Mouse (Mus musculus) gastrocnemius, postnatal 25 days (tissue): Measurements from ENCODE around the gene Abcb10. TPM values are rescaled to one million over a fixed set of nuclear protein-coding genes. Genes with fewer than 3 reads are reported as not detected.
"Not testable (repeated sequence)": the region's sequence is repeated elsewhere in the genome, so short reads cannot be mapped to it uniquely, and the experiment has no call there.

Experiments
- DNase-seq: peaks from one replicate; pipeline ENCODE4 v3.0.0; 2022
- long read RNA-seq, 2 experiments: library from polyadenylated mRNA; stranded (forward); transcript quantifications; one replicate each; pipeline ENCODE4 v2.0.0; 2021
- total RNA-seq, 2 experiments: library from RNA; stranded (reverse); gene quantifications; 1 replicate in 1 of 2; 2 replicates in 1 of 2; pipeline ENCODE4 v1.2.3; 2021

Abcb10 gene
- 10 to 100 TPM; 13.5 to 14.4 TPM for total RNA-seq
- long read RNA-seq, experiment 1, full-length matches to known transcripts, result 4 of 59 reads
- long read RNA-seq, experiment 1, partial matches to known transcripts, result 1 of 59 reads
- long read RNA-seq, experiment 1, other reads (novel, unspliced or antisense), result 54 of 59 reads
- long read RNA-seq, experiment 2, full-length matches to known transcripts, result 8 of 44 reads
- long read RNA-seq, experiment 2, partial matches to known transcripts, result 32 of 44 reads
- long read RNA-seq, experiment 2, other reads (novel, unspliced or antisense), result 4 of 44 reads

- DNase-seq, result peak; percentile 94
These were observed at the start of gene Abcb10 for GRCm38 (mm10) chr8:123982826-123983400. Gene Abcb10 (minus strand): TSS chr8:123983122.

DNA sequence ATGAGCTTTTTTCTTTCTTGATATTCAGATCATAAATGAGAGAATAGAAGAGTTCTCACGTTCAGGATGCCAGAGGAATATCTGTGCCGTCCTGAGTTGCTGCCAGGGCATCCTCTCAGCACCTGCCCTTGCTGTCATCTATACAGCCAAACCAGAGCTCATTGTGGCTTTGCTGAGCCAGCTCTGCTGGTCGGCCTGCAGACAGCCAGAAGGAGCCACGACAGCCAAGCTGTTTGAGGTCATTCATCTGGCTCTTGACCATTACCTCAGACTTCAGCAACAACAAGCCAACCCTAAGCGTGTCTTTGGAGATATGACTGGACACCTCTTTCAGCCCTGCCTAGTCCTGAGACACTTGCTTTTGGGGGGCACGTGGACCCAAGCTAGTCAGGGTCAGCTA is 44.9 kb upstream of the Abcb10 start:
- peak; percentile 22 for DNase-seq

DNA sequence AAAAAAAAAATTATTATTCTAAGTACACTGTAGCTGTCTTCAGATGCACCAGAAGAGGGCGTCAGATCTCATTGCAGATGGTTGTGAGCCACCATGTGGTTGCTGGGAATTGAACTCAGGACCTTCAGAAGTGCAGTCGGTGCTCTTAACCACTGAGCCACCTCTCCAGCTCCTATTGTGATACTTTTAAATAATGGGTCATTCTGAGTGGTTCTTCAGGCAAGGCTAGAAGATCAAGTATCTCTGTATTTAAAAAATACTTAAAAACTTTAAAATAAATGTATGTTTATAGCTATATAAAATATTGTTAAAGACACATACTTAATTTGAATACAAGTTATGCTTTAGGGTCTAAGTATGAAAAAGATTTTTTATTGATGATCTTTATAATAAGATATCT is 43.3 kb upstream of the Abcb10 start:
- not testable (repeated sequence) for DNase-seq

- DNase-seq, result peak; percentile 95
These were observed 38.6 kb upstream of the Abcb10 start, which contains the start of the genes Taf5l and Urb2 for GRCm38 (mm10) chr8:124021237-124022227. Gene Taf5l (minus strand): TSS chr8:124021397. Gene Urb2 (plus strand): TSS chr8:124021508.

DNA sequence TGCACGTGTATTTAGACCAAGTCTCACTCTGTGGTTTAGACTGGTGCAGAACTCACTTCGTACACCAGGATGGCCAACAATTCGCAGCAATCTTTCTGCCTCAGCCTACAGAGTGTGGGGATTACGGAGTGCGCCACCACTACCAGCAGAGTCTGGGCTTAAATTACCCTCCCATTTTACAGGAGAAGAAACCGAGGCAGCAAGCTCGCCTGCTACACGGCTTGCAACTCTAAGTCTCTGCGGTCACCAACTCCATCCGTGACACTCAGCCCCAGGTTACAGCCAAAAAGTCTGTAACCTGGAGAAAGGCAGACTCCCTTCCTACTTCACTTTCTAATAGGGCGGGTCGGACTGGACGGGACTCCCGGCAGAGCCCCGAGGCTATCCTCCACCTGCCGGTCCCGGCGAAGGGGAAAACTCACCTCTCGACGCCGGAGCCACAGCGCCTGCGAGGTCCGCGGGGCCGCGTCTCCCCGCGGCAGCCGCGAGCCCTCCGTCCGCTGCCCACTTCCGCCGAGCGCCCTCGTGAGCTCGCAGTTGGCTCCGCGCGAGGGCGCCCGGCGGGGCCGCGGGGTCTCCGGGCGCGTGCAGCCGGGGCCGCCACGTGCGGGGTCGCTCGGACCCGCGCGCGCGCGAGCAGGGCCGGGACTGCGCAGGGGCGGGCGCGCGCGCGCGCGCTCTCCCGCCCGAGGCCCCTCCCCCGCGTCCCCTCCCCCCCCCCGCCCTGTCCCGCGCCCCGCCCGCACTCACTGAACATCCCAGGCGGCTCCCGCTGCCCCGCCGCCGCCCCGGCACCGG is 37.7 kb upstream of the Abcb10 start:
- DNase-seq, result no peak

DNA sequence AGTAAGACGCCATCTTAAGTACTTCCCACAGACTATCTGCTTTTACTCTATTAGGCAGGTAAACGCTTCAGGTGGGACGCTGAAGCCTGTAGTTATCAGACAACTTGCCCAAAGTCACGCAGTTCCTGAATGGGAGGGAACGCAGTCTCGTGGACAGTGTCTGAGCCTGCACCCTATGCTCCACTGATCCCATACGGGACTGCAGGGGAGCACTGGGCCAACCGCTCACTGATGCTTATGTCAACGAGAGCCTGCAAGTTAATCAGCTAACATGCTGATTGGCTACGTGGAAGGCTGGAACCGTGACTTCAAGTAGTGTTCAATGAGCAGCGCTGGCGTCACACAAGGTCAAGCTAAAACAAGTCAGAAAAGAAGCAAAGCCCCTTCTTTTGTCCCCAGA is 36.9 kb upstream of the Abcb10 start:
- no peak for DNase-seq

DNA sequence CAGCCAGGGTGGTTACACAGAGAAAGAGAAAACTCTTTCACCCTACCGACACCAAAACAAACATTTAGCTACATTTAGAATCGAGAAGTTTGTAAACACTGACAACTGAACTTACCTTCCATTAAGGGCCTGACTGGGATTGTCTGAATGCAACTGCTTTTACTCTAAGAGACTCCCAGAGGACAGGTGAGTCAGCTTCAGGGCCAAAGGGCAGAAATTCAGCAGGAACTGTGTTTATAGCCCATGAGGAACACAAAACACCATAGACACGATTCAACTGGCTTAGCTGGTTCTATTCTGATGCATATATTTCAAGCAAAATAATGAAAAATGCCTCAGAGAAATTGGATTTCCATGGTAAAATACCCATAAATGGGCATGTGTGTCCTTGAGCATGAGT is 31.8 kb upstream of the Abcb10 start:
- no peak for DNase-seq

DNA sequence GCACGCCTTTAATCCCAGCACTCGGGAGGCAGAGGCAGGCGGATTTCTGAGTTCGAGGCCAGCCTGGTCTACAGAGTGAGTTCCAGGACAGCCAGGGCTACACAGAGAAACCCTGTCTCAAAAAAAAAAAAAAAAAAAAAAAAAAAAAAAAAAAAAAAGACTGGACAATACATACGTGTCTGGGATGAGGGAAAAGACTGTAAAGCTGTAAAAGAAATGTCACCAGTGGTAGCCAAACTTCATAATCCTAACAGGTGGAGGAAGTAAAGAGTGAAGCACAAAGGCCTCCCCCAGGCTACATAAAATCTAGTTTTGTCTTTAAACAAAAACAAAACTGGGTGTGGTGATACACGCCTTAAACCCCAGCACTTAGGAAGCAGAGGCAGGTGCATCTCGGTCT is 31.4 kb upstream of the Abcb10 start:
- not testable (repeated sequence) for DNase-seq

DNA sequence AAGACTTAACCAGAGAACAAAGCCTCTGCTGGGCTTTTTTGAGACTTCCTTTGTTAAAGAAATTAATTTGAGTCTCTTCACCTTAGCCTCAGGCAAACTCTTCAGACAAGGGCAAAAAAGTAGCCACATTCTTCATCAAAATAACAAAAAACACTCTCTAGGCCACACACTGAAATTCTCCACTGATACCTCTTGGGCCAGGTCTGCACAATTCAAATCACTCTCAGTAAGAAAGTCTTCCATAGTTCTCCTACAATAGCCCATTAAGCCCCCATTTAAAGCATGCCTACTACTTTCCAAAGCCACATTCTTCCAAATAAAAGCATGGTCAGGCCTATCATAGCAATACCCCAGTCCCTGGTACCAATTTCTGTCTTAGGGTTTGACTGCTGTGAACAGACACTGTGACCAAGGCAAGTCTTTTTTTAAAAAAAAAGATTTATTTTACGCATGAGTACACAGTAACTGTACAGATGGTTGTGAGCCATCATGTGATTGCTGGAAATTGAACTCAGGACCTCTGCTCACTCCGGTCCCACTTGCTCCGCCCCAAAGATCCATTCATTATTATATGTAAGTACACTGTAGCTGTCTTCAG is 29.2 kb upstream of the Abcb10 start:
- DNase-seq, result no peak

DNA sequence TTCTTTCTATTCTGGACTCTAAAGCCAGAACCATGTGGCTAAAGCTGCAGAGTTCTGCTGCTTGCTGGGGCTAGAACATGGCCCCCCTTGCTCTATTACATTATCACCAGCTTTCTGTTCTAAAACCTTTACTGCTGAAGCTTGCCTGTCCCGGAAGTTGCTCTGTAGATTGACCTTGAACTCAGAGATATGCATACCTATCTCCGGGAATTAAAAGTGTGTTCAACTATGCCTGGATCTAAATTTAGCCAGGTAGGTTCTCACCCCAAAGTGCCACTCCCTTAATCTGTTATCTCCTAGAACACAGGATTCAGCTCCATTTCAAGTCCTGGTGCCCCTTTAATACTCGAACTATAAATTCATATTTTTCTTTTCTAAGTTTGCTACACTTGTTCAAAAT is 28.7 kb upstream of the Abcb10 start:
- no peak for DNase-seq

DNA sequence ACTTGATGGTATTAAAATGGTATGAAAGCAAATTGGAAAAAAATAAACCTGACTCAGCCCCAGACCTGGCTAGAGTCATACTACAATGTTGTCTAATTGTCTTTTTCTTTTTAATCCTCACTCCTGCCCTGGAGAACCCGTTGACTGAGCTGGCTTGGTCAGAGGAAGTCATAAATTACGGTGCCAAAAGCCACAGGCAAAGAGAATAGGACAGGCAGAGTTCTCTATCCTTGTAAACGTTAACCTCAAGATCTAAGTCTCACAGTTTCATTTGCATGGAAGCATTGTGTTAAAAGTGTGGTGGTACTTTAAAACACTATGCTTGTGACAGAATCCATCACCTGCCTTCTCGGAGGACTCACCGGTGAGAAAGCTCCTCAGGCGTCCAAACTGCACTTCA is 24.9 kb upstream of the Abcb10 start:
- no peak for DNase-seq

DNA sequence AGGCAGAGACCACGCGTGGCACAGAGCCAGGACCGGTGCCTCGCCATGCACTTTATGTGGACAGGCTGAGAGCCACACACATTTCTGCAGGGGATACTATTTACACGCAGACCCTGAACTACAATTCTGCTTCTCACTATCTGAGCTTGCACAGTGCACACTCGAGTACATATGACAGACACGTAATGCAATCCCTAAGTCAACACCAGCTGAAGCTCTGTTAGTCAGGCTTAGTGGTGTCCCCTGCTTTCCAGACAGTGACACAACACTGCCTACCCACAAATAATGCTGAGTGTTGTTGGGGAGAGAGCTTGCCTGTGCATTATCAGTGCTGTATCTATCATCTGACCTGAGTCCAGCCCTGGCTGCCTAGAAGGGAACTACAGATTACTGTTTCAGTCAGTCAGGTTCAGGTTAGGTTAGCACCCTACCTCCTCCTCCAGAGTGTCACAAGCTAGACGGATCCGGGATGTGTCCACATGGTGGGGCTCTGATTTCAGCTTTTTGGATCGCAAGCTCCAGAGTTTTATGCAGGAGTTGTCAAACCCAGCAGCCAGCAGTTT is 19.7 kb upstream of the Abcb10 start:
- no peak for DNase-seq

DNA sequence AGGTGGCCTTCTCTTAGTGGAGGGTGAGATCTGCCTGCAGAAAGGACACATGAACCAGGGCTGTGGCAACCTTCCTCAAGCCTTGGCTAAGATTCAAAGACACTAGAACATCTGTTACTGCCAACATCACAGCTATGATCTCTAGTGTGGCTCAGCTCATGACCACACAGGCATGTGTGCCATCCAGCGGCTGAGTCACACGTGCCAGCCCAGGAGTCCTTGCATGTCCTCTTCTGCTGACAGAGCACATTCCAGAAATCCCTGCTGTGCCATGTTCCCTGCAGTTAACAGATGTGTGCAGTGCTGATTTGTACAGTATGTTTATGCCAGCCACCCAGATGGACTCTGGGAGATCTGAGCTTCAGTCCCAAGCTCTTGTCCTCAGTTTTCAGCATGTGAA is 16.6 kb upstream of the Abcb10 start:
- DNase-seq, result peak; percentile 56

DNA sequence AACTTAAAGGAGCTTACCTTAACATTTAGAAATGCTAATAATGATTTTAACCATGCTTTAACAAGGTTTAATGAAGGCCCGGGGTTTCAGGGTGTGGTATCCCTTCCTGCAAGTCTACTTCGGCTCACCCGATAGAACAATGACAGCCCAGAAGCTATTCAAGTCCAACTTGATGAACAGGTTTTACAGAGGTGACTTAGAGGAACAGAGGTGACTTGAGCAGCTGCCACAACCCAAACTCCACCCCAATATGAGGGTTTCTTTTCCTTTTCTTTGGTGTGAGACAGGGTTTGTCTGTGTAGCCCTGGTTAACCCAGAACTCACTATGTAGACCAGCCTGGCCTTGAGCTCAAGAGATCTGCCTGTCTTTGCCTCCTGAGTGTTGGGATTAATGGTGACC is 11.1 kb upstream of the Abcb10 start:
- DNase-seq, result no peak

DNA sequence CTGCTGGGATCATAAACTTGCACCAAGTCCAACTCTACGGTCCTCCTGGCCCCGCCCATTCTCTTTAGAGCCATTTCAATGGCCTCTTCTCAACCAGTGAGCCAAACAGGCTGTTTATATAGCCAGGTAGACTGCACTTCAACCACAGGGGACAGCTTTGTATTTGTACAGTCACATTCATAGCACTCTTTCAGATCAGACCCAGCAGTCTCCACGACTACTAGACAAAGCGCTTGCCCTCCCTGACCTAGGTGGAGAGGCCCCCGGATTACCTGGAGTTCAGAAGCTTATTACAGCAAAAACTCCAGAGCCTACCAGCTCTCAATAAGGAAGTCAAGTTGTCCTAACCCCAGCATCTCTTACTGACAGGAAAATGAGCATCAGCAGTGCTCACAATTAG is 10.7 kb upstream of the Abcb10 start:
- no peak for DNase-seq

- no peak for DNase-seq
These were observed 9.7 kb upstream of the Abcb10 start for GRCm38 (mm10) chr8:123992587-123992986.

GRCm38 (mm10) chr8:123990277-123991049 is 7.5 kb upstream of the Abcb10 start:
- no peak for DNase-seq

DNA sequence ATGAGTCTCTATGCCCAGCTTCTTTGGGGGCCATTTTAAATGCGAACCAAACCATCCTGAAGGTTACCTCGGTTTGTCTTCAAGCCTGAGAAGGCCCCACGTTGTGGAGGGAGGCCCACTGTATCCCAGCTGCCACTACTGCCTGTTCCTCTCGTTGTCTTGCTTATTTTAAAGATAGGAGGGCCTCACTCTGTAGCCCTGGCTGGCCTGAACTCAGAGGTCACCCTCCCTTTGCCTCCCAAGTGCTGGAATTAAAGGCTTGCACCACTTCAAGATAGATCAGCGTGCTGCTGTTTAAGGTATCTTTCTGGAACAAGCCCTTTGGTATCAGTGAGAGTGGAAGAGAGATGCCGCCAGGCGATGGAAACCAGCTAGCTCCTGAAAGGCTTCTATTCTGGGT is 6.2 kb upstream of the Abcb10 start:
- no peak for DNase-seq

GRCm38 (mm10) chr8:123988605-123989038 is 5.7 kb upstream of the Abcb10 start:
- DNase-seq, result no peak

DNA sequence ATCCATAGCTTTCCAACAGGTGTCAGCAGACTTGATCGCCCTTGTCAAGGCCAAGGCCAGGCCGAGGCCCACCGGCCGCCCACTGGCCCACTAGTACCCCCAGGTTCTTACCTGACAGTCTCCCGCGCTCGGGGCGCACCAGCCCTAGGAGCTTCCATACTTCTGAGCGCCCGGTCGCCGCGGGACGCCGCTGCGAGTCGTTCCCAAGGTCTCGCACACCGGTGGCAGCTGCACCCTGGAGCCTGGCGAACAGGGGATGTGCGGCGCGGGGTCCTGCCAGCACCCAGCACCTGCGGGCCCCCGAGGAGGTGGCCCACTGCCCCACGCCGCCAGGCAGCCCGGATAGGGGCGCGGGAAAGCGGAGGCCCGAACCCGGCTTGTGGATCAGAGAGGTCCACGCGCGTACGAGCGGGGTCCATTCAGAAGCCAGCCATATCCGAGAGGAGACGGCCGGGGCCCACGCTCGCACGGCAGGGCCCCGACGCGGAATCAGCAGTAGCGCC is 580 bp downstream of the Abcb10 start:
- peak; percentile 19 for DNase-seq
